Comparison of ENCODE assay signal across 21 mouse cellular contexts in genomic region chr17:84097871-84098430, GRCm38 (mm10).
DNase-seq lines count a peak whose midpoint lies in the region; TF ChIP-seq lines count a peak whose summit lies in the region.
"Had no signal": no experiment of that assay in that cellular context is flagged by ENCODE, and none has a peak within 500 bp of the region (broad histone marks: within the 10 kb centered on the region; RNA-seq: fewer than 3 reads in every experiment).

No protein-coding gene starts in this region.

- H3K27ac ChIP-seq in heart, adult 2 months: peak overlapping the region; percentile 7
- H3K27ac ChIP-seq in left cerebral cortex, adult 2 months: peak overlapping the region; percentile 15; the same call in 1 of the 2 replicates
- H3K27ac ChIP-seq in brown adipose tissue, adult 24 weeks (replicated peaks; ENCODE audit: low read depth, low read length): peak overlapping the region; percentile 86
- H3K27ac ChIP-seq: heart, embryonic 15.5 days; intestine, embryonic 15.5 days; limb, embryonic 13.5 days; liver, embryonic 13.5 days had no signal

- H3K9me3 ChIP-seq in E14TG2a.4 (ENCODE audit: low read length): no peaks in the 10 kb centered on the region
- H3K9me3 ChIP-seq: embryonic facial prominence, embryonic 13.5 days; heart, embryonic 15.5 days; intestine, embryonic 15.5 days; limb, embryonic 13.5 days; liver, embryonic 13.5 days had no signal

- no peak for TF ChIP-seq EP300 in heart, adult 2 months (IDR thresholded peaks at IDR 0.05; ENCODE audit: insufficient read depth, low read depth, low read length)

- TF ChIP-seq POLR2A in heart, adult 2 months (IDR thresholded peaks at IDR 0.05; ENCODE audit: insufficient read depth, low read depth, low read length): no peak

- no peaks in the 10 kb centered on the region for H3K36me3 ChIP-seq in heart, adult 2 months (ENCODE audit: control insufficient read depth, insufficient read depth, low read length)
- no peaks in the 10 kb centered on the region for H3K36me3 ChIP-seq in E14TG2a.4 (ENCODE audit: insufficient read depth, low read length)
- H3K36me3 ChIP-seq: embryonic facial prominence, embryonic 13.5 days; heart, embryonic 15.5 days; intestine, embryonic 15.5 days; limb, embryonic 13.5 days; liver, embryonic 13.5 days had no signal

- peaks cover 21% of the 10 kb centered on the region for H3K4me1 ChIP-seq in heart, adult 2 months (ENCODE audit: control insufficient read depth, insufficient read depth, low read length)
- peaks cover 39% of the 10 kb centered on the region for H3K4me1 ChIP-seq in E14TG2a.4 (replicated peaks; ENCODE audit: low read depth, low read length)
- peaks cover 42% of the 10 kb centered on the region for H3K4me1 ChIP-seq in brown adipose tissue, adult 24 weeks (ENCODE audit: control insufficient read depth, insufficient read depth, insufficient read length, low read length)

- intact Hi-C loops in heart, adult 2 months (cut with DNase I): no loop called here
- intact Hi-C loops in left cerebral cortex, adult 2 months (cut with DNase I): loop anchor here (1.0 kb wide), 1 partner anchor 39 kb away; no protein-coding TSS in a partner anchor
- intact Hi-C loops in left cerebral cortex, postnatal 10 days (cut with DNase I): loop anchor here (5.0 kb wide), 1 partner anchor 89 kb away; the partner anchor contains the start of gene Zfp36l2

- H3K79me2 ChIP-seq in heart, adult 2 months (replicated peaks; ENCODE audit: control insufficient read depth, insufficient read depth, low read length): no peaks in the 10 kb centered on the region

- H3K27me3 ChIP-seq in heart, adult 2 months (ENCODE audit: control insufficient read depth, insufficient read depth, low read length): no peaks in the 10 kb centered on the region
- peaks cover 92% of the 10 kb centered on the region for H3K27me3 ChIP-seq in E14TG2a.4 (ENCODE audit: insufficient read depth, low read length)
- H3K27me3 ChIP-seq: embryonic facial prominence, embryonic 13.5 days; heart, embryonic 15.5 days; intestine, embryonic 15.5 days; limb, embryonic 13.5 days had no signal

- no peak for TF ChIP-seq CTCF in heart, adult 2 months (IDR thresholded peaks at IDR 0.05)
- TF ChIP-seq CTCF in left cerebral cortex, adult 2 months (IDR thresholded peaks at IDR 0.05): no peak
- TF ChIP-seq CTCF in E14TG2a.4 (conservative IDR thresholded peaks at IDR 0.05; ENCODE audit: low read length): no peak

- no peak overlapping the region for H3K9ac ChIP-seq in heart, adult 2 months (ENCODE audit: low read depth, low read length)
- H3K9ac ChIP-seq: embryonic facial prominence, embryonic 13.5 days; heart, embryonic 15.5 days; intestine, embryonic 15.5 days; limb, embryonic 13.5 days; liver, embryonic 13.5 days; lung, embryonic 14.5 days had no signal

- no peak for DNase-seq in heart, adult 2 months
- DNase-seq in heart, adult 18-20 months: no peak
- DNase-seq in left cerebral cortex, adult 2 months (ENCODE audit: extremely low spot score in 1 of 2, low spot score in 2 of 2): no peak
- no peak for DNase-seq in left cerebral cortex, postnatal 10 days (ENCODE audit: extremely low spot score in 1 of 2, low spot score in 2 of 2)
- DNase-seq in lung, postnatal 25 days (ENCODE audit: low spot score): no peak
- DNase-seq: adrenal gland, adult 2 months; cerebellum, adult 9-11 months; gastrocnemius, postnatal 36 days; kidney, adult 9 months; kidney, postnatal 36 days; liver, embryonic 13.5 days; lung, postnatal 4 days; right cerebral cortex, adult 18-20 months; thymus, postnatal 4 days had no signal

- WGBS in heart, adult 2 months: 77% methylated on average over 6 of the region's 6 CpGs

- no peak overlapping the region for H3K4me3 ChIP-seq in heart, adult 2 months
- no peak overlapping the region for H3K4me3 ChIP-seq in left cerebral cortex, adult 2 months
- H3K4me3 ChIP-seq in E14TG2a.4 (replicated peaks; ENCODE audit: low read length): 0 out of 2 replicates have a peak overlapping the region, but pooled peaks have one; percentile 69
- no peak overlapping the region for H3K4me3 ChIP-seq in brown adipose tissue, adult 24 weeks (ENCODE audit: insufficient read depth, low read depth, low read length)
- H3K4me3 ChIP-seq: embryonic facial prominence, embryonic 13.5 days; heart, embryonic 15.5 days; intestine, embryonic 15.5 days; limb, embryonic 13.5 days; liver, embryonic 13.5 days had no signal

Comparison
In these comparisons a context has a peak if more than half of its experiments do, and no peak if none do; other contexts are left out.
1. H3K27ac ChIP-seq: peak in every context shown above with its lines; median percentile 86 in brown adipose tissue, adult 24 weeks; 15 in left cerebral cortex, adult 2 months; 7 in heart, adult 2 months.